ENCODE assay signal across 11 mouse cellular contexts in genomic region chr9:116676445-116676844, GRCm38 (mm10).
A peak's percentile ranks its signal among the peaks of the same experiment; 100 is the strongest.
DNase-seq lines count a peak whose midpoint lies in the region; ATAC-seq and TF ChIP-seq lines count a peak whose summit lies in the region.
"Had no signal": no experiment of that assay in that cellular context is flagged by ENCODE, and none has a peak within 500 bp of the region (broad histone marks: within the 10 kb centered on the region; RNA-seq: fewer than 3 reads in every experiment).

No protein-coding gene starts in this region.

- H3K4me3 ChIP-seq in gastrocnemius, adult 2 months: no peak overlapping the region
- no peak overlapping the region for H3K4me3 ChIP-seq in lung, embryonic 14.5 days (ENCODE audit: low read depth, low read length)
- H3K4me3 ChIP-seq in stomach, postnatal 0 days (ENCODE audit: low read depth, low read length): no peak overlapping the region
- H3K4me3 ChIP-seq: hindbrain, embryonic 13.5 days had no signal

- no peak for TF ChIP-seq CTCF in gastrocnemius, adult 2 months (IDR thresholded peaks at IDR 0.05)
- no peak for TF ChIP-seq CTCF in lung, embryonic 14.5 days (IDR thresholded peaks at IDR 0.05; ENCODE audit: low read depth)
- TF ChIP-seq CTCF in stomach, postnatal 0 days (IDR thresholded peaks at IDR 0.05; ENCODE audit: low read depth): no peak

- H3K9me3 ChIP-seq in lung, embryonic 14.5 days (ENCODE audit: low read depth, low read length): no peaks in the 10 kb centered on the region
- H3K9me3 ChIP-seq in stomach, postnatal 0 days (ENCODE audit: control insufficient read depth, low read length): no peaks in the 10 kb centered on the region
- H3K9me3 ChIP-seq: hindbrain, embryonic 13.5 days had no signal

- peaks cover 8% of the 10 kb centered on the region; the same call in 1 of the 2 replicates for H3K36me3 ChIP-seq in lung, embryonic 14.5 days (ENCODE audit: insufficient read depth)
- H3K36me3 ChIP-seq in stomach, postnatal 0 days (ENCODE audit: control insufficient read depth, insufficient read depth, low read length): no peaks in the 10 kb centered on the region
- H3K36me3 ChIP-seq: hindbrain, embryonic 13.5 days had no signal

- H3K4me2 ChIP-seq in lung, embryonic 14.5 days: no peak overlapping the region
- H3K4me2 ChIP-seq in stomach, postnatal 0 days (replicated peaks; ENCODE audit: low read depth): no peak overlapping the region
- H3K4me2 ChIP-seq: hindbrain, embryonic 13.5 days had no signal

- whole genome bisulfite sequencing in lung, embryonic 14.5 days: 41% methylated on average over 2 of the region's 2 CpGs
- 46% methylated on average over 2 of the region's 2 CpGs for WGBS in stomach, postnatal 0 days

- intact Hi-C loops in gastrocnemius, adult 2 months (cut with DNase I): no loop called here

- H3K9ac ChIP-seq in lung, embryonic 14.5 days: no peak overlapping the region
- H3K9ac ChIP-seq in stomach, postnatal 0 days (ENCODE audit: low read length): no peak overlapping the region
- H3K9ac ChIP-seq: hindbrain, embryonic 13.5 days had no signal

- ATAC-seq in lung, embryonic 14.5 days (ENCODE audit: insufficient read depth): peak; percentile 93
- ATAC-seq in stomach, postnatal 0 days (ENCODE audit: low FRiP score, low TSS enrichment): peak; percentile 84
- ATAC-seq: activated CD4-positive, CD25-positive, alpha-beta regulatory T cell, adult 4 months had no signal

- H3K27ac ChIP-seq in gastrocnemius, adult 2 months: peak overlapping the region; percentile 55; the same call in 1 of the 2 replicates
- peak overlapping the region; percentile 76 for H3K27ac ChIP-seq in lung, embryonic 14.5 days (ENCODE audit: low read depth)
- peak overlapping the region; percentile 56; the same call in 1 of the 2 replicates for H3K27ac ChIP-seq in stomach, postnatal 0 days (replicated peaks)
- H3K27ac ChIP-seq: hindbrain, embryonic 13.5 days; macrophage had no signal

- H3K4me1 ChIP-seq in lung, embryonic 14.5 days (ENCODE audit: insufficient read depth): 0 out of 2 replicates have a peak, but pooled peaks cover 4% of the 10 kb centered on the region
- H3K4me1 ChIP-seq in stomach, postnatal 0 days (replicated peaks; ENCODE audit: control insufficient read depth, insufficient read depth): no peaks in the 10 kb centered on the region
- H3K4me1 ChIP-seq: hindbrain, embryonic 13.5 days had no signal

- H3K27me3 ChIP-seq in lung, embryonic 14.5 days (ENCODE audit: insufficient read depth, low read length): no peaks in the 10 kb centered on the region
- H3K27me3 ChIP-seq in stomach, postnatal 0 days (ENCODE audit: control insufficient read depth, insufficient read depth, low read length): no peaks in the 10 kb centered on the region
- H3K27me3 ChIP-seq: hindbrain, embryonic 13.5 days had no signal

- DNase-seq in gastrocnemius, adult 2 months: peak; percentile 21
- no peak for DNase-seq in gastrocnemius, postnatal 10 days
- DNase-seq in lung, embryonic 14.5 days: peak; percentile 88
- DNase-seq in lung, postnatal 25 days (ENCODE audit: low spot score): no peak
- peak; percentile 5 to 10 for DNase-seq in layer of hippocampus, postnatal 10 days (ENCODE audit: low spot score in 2 of 2)
- DNase-seq in stomach, postnatal 0 days (ENCODE audit: low spot score): peak; percentile 14
- DNase-seq in T-cell, adult 2 months (ENCODE audit: low spot score): no peak
- DNase-seq in yolk sac, embryonic 10.5 days (ENCODE audit: low spot score): no peak

- TF ChIP-seq EP300 in stomach, postnatal 0 days (optimal IDR thresholded peaks at IDR 0.05): peak; percentile 76

Comparison
In these comparisons a context has a peak if more than half of its experiments do, and no peak if none do; other contexts are left out.
1. DNase-seq: peak in gastrocnemius, adult 2 months (single experiment), lung, embryonic 14.5 days (single experiment), layer of hippocampus, postnatal 10 days (2 of 2) and stomach, postnatal 0 days (single experiment); none in gastrocnemius, postnatal 10 days (single experiment), lung, postnatal 25 days (single experiment), T-cell, adult 2 months (single experiment) and yolk sac, embryonic 10.5 days (single experiment).
2. Peak in every context shown above with its lines, with median percentiles within 50 percentile points of each other: H3K27ac ChIP-seq.